Mouse (Mus musculus) heart, postnatal 0 days (tissue): ENCODE results near the gene Grap2. TPM values are rescaled to one million over a fixed set of nuclear protein-coding genes. Genes with fewer than 3 reads are reported as not detected.
A peak's percentile ranks its signal among the peaks of the same experiment; 100 is the strongest.

Experiments
- ATAC-seq: fragments of 200-750 bp; cut with Nextera tagmentation; 2 replicates; pipeline ENCODE4 v1.8.0; 2017; ENCODE audit warnings: low read depth, moderate number of reproducible peaks, moderate library complexity; ENCODE audit not compliant: insufficient read depth
- DNase-seq: peaks from one replicate; pipeline ENCODE4 v3.0.0-alpha.2; 2016; ENCODE audit warnings: low spot score
- H3K27ac ChIP-seq: fragments of 300-500 bp; sonication (generic); 2 replicates; pipeline ENCODE4 v1.5.1; 2014; ENCODE audit warnings: low read depth, mild to moderate bottlenecking
- H3K27me3 ChIP-seq: fragments of 300-500 bp; sonication (generic); 2 replicates; pipeline ENCODE4 v1.6.1; 2014; ENCODE audit warnings: low read length, mixed read lengths; ENCODE audit not compliant: control insufficient read depth, insufficient read depth
- H3K36me3 ChIP-seq: fragments of 300-500 bp; sonication (generic); replicated peaks from 2 replicates; pipeline ENCODE4 v1.6.1; 2014; ENCODE audit warnings: low read length, mixed read lengths; ENCODE audit not compliant: control insufficient read depth, insufficient read depth
- H3K4me1 ChIP-seq: fragments of 300-500 bp; sonication (generic); 2 replicates; pipeline ENCODE4 v1.6.1; 2014; ENCODE audit warnings: antibody characterized with exemption; ENCODE audit not compliant: control insufficient read depth, insufficient read depth
- H3K4me2 ChIP-seq: fragments of 300-500 bp; sonication (generic); 2 replicates; pipeline ENCODE4 v1.6.1; 2014; ENCODE audit warnings: low read depth, mild to moderate bottlenecking, low read length, moderate library complexity
- H3K4me3 ChIP-seq: fragments of 300-500 bp; sonication (generic); 2 replicates; pipeline ENCODE4 v1.5.1; 2014; ENCODE audit warnings: low read depth, low read length
- H3K9ac ChIP-seq: fragments of 300-500 bp; sonication (generic); replicated peaks from 2 replicates; pipeline ENCODE4 v1.6.1; 2014; ENCODE audit warnings: low read depth, low read length, mixed read lengths
- H3K9me3 ChIP-seq: fragments of 300-500 bp; sonication (generic); replicated peaks from 2 replicates; pipeline ENCODE4 v1.6.1; 2016; ENCODE audit warnings: low read length; ENCODE audit not compliant: control insufficient read depth
- CTCF ChIP-seq: IDR thresholded peaks from 2 replicates; pipeline ENCODE4 v1.5.1; 2016; ENCODE audit warnings: antibody characterized with exemption, control low read depth, low read depth
- EP300 ChIP-seq: IDR thresholded peaks from 2 replicates; pipeline ENCODE4 v1.6.1; 2016; ENCODE audit warnings: antibody characterized with exemption, low read depth
- WGBS: fragments of 180-500 bp; shearing (Covaris S2); extraction: QIAGEN DNeasy Blood & Tissue Kit; methylation state at CpG from one replicate; pipeline ENCODE4 v1.1.7; 2014; 5-methylcytosine and 5-hydroxymethylcytosine counted together
- polyA plus RNA-seq: library from polyadenylated mRNA; unstranded; fragments of >200 nt; fragmentation: Nextera tagmentation; extraction: Ambion mirVana; gene quantifications from 2 replicates; pipeline ENCODE4 v1.2.1, GENCODE M21; 2015
- total RNA-seq: library from RNA; depleted of rRNA; stranded (reverse); fragments of >200 nt; gene quantifications from 2 replicates; pipeline ENCODE4 v1.2.3, GENCODE M21; 2014; ENCODE audit warnings: low replicate concordance

Grap2 gene
- total and polyA plus RNA-seq, 2 experiments from 2014 or later = 0.46 TPM; not detected in 1

- Histone ChIP-seq H3K9ac (no peak overlapping the region), H3K36me3 (no peaks in the 10 kb centered on the region), H3K4me3 (no peak overlapping the region), H3K27ac (no peak overlapping the region), H3K27me3 (0 out of 2 replicates have a peak, but pooled peaks cover 2% of the 10 kb centered on the region), H3K9me3 (no peaks in the 10 kb centered on the region), H3K4me1 (no peaks in the 10 kb centered on the region), H3K4me2 (no peak overlapping the region)
- DNase-seq (no peak), ATAC-seq (no peak)
- 89% methylated on average over 6 of the region's 6 CpGs for WGBS
- TF ChIP-seq EP300 (no peak), CTCF (0 out of 2 replicates have a peak, but pooled peaks have one; percentile 3)
These were observed 17.3 kb upstream of the Grap2 start for GRCm38 (mm10) chr15:80554860-80555822.

GRCm38 (mm10) chr15:80556021-80556420 lies 16.4 kb upstream of the Grap2 start:
- Histone ChIP-seq H3K27ac (no peak overlapping the region), H3K4me1 (no peaks in the 10 kb centered on the region), H3K4me2 (no peak overlapping the region), H3K27me3 (0 out of 2 replicates have a peak, but pooled peaks cover 3% of the 10 kb centered on the region), H3K9ac (no peak overlapping the region), H3K4me3 (no peak overlapping the region), H3K36me3 (no peaks in the 10 kb centered on the region), H3K9me3 (no peaks in the 10 kb centered on the region)
- no peak for DNase-seq
- no peak for ATAC-seq
- 24% methylated on average over 2 of the region's 2 CpGs for WGBS
- TF ChIP-seq CTCF (no peak), EP300 (no peak)

GRCm38 (mm10) chr15:80557745-80558144 lies 14.6 kb upstream of the Grap2 start:
- Histone ChIP-seq H3K27ac (no peak overlapping the region), H3K9me3 (no peaks in the 10 kb centered on the region), H3K4me3 (no peak overlapping the region), H3K27me3 (0 out of 2 replicates have a peak, but pooled peaks cover 3% of the 10 kb centered on the region), H3K36me3 (no peaks in the 10 kb centered on the region), H3K9ac (no peak overlapping the region), H3K4me2 (no peak overlapping the region), H3K4me1 (no peaks in the 10 kb centered on the region)
- WGBS = 71% methylated on average over 4 of the region's 4 CpGs
- peak; percentile 31 for DNase-seq
- ATAC-seq = no peak
- TF ChIP-seq CTCF = peak; percentile 29; the same call in 1 of the 2 replicates
- no peak for TF ChIP-seq EP300

GRCm38 (mm10) chr15:80559534-80559933 lies 12.9 kb upstream of the Grap2 start:
- Histone ChIP-seq H3K4me3 (no peak overlapping the region), H3K27me3 (0 out of 2 replicates have a peak, but pooled peaks cover 3% of the 10 kb centered on the region), H3K27ac (no peak overlapping the region), H3K4me2 (no peak overlapping the region), H3K9me3 (no peaks in the 10 kb centered on the region), H3K4me1 (no peaks in the 10 kb centered on the region), H3K9ac (no peak overlapping the region), H3K36me3 (no peaks in the 10 kb centered on the region)
- TF ChIP-seq EP300 = no peak
- no peak for TF ChIP-seq CTCF
- no peak for DNase-seq
- 32% methylated on average over 12 of the region's 12 CpGs for WGBS
- no peak for ATAC-seq

- H3K9me3 ChIP-seq = no peaks in the 10 kb centered on the region
- H3K9ac ChIP-seq = no peak overlapping the region
- H3K4me1 ChIP-seq = no peaks in the 10 kb centered on the region
- no peak for ATAC-seq
- 0 out of 2 replicates have a peak, but pooled peaks cover 3% of the 10 kb centered on the region for H3K27me3 ChIP-seq
- no peaks in the 10 kb centered on the region for H3K36me3 ChIP-seq
- H3K4me3 ChIP-seq = no peak overlapping the region
- TF ChIP-seq EP300 (no peak), CTCF (no peak)
- no peak overlapping the region for H3K27ac ChIP-seq
- no peak overlapping the region for H3K4me2 ChIP-seq
- 28% methylated on average over 14 of the region's 14 CpGs for WGBS
- no peak for DNase-seq
These were observed 12.4 kb upstream of the Grap2 start for GRCm38 (mm10) chr15:80559978-80560377.
